Mouse (Mus musculus) gastrocnemius, adult 18-20 months (tissue): ENCODE measurements around the gene Npas2. TPM values are rescaled to one million over a fixed set of nuclear protein-coding genes. Genes with fewer than 3 reads are reported as not detected.

Experiments used
- DNase-seq: peaks from one replicate; pipeline ENCODE4 v3.0.0; 2021; ENCODE audit warnings: low spot score
- total RNA-seq, 2 experiments: library from RNA; stranded (reverse); gene quantifications; 2 replicates each; pipeline ENCODE4 v1.2.3; 2021

Npas2 gene
- total RNA-seq, 2 experiments from 2014 or later = 1.8 to 3.2 TPM

DNA sequence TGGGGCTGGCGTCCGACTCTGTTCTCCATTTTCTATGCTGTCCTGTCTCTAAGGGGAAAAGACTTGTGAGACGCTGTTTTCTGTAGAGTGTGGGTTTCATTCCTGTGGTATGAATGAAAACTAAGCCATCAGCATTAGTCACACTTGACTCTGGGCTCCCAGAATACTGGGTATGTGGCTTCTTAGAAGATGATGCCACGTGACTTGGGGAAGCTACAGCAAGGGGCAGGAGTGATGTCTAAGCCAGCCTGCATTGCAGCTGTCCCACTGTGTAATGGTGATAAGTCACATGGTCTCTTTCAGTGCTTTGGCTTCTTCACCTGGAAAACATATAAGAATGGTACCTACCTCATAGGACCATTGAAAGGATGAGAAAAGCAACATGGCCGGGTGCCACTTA, 88.4 kb downstream of the Npas2 start:
- no peak for DNase-seq

DNA sequence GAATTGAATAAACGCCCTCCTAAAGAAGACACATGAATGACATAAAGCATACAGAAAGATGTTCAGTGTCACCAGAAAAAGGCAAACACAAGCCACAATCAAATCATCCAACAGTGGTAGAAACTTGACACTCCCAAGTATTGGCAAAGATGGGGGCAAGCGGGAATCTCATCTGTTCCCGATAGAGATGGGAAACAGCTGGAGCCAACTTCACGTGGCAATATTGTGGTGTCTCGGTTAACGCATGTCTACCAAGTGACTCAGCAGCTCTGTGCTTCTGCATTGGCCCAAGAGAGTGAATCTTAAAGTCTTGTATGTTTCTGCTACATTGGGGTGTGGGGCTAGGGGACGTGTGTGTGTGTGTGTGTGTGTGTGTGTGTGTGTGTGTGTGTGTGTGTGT, 89.8 kb downstream of the Npas2 start:
- no peak for DNase-seq

DNA sequence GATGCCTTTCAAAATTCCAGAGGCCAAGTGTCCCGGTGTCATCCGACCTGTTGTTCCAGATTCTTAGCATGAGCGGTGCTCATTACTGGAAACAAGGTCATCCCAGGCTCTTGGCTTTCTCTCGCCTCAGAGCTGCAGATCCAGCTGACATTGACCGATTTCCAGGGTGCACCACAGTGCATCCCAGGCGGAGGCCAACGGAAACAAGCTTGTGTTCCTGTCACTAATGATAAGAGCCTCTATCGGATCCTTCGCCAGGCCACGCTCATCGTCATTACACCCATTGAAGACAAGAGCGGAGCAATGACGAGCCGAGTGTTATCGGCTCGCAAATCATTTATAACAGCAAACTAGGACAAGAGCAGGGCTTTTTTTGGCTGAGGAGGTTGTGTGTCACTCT, 91.3 kb downstream of the Npas2 start:
- peak; percentile 70 for DNase-seq

DNA sequence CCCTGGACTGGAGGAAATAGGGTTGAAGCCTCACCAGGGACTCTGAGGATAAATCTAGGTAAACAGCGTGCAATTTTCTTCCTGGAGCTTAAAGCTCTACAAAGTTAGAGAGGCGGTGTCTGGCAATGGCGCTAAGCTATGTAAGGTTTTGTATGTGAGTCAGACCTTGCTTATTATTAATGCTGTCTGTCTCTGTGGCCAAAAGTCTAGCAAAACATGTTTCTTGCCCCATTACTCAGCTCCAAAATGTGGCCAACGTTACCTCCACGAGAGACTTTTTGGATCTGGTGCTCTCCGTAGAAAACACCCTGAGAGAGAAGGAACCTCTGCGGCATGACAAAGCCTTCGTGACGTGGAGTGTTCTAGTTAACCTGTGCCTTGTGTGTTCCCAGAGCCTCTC, 93.5 kb downstream of the Npas2 start:
- DNase-seq = no peak

DNA sequence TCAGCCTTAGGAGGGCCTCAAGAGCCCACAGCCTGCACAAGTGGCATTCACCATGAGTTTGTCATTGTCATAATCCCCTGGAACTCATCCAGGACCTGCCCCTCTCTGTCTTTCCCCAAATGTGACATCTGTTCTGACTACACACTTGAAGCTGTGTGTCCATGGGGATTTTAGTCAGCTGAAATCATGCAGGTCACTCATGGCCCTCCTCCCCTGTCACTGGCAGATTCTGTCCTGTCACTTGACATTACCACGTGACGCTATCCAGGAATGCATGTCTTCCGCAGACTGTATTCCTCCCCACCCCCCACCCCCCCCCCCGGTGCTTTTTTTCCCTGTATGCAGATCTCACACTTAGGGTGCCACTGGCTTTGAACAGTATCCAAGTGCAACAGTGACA, 94.3 kb downstream of the Npas2 start:
- no peak for DNase-seq

DNA sequence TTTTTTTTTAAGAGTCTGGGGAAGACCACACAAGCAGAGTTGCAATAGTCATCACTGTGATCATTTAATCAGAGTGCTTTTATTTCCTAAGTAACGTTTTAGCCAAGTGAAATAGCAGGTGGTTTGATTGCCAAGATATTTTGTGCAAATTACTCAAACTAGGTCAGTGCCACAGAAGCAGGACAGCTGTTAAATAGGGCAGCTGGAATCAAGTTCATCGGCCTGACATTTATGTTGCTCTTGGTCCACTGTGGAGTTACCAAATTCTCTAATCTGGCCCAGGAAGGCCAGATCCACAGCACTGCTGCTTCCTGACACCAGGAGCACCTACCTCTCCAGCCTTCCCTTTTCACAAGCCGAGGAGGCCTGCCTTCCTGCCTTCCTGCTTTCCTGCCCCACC, 94.9 kb downstream of the Npas2 start:
- no peak for DNase-seq

DNA sequence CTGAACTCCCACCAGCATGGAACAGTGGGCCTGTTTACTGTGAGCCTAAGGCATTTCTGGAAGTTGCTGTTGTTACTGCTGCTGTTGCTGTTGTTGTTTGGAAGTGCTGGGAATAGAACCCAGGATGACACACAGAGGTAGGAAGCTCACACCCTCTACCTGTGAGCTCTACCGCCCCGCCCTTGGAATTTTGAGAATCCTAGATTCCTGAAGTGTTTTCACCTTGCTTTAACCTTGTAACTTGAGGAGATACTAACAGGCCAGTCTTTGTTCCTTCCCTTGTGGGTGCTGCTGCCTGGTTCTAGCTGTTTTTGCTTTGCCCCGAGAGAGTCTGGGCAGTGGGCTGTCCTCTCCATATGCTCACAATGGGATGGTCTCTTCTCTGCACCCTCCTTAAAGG, 98.5 kb downstream of the Npas2 start:
- DNase-seq = no peak

DNA sequence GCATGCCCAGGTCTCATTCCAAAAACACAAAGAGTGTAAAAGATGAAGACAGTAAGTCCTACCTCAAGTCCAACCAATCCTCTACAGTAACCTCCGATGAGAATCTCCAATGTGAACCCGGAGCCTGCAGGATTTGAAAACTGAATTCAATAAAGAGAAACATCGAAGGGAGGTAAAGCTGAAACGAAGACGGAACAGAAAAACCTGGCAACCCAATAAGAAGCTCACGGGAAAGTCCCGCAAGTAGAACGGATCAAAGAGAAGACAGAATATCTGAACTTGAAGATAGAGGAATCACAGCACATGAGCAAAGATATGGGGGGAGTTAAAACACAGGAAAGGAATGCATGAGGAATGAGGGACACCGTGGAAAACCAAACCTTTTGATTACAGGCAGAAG, 104.8 kb downstream of the Npas2 start:
- no peak for DNase-seq

DNA sequence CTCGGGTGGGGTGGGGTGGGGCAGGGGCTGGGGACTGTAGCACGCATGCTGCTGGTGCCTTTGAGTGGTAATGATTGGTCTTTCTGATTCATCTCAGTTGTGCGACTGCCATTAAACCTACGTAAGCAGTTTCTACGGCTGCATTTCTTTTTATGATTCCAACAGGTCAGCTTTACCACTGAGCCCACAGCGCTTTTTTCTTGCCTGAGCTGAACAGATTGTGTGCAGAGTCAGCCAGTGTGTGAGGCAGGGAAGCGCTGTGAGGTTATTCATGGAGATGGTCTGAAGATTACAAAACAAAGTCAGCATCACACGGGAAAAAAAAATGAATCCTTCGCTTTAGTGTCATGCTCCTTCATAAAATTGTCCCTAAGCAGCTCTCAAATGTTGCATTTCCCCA, 106.7 kb downstream of the Npas2 start:
- DNase-seq = no peak

DNA sequence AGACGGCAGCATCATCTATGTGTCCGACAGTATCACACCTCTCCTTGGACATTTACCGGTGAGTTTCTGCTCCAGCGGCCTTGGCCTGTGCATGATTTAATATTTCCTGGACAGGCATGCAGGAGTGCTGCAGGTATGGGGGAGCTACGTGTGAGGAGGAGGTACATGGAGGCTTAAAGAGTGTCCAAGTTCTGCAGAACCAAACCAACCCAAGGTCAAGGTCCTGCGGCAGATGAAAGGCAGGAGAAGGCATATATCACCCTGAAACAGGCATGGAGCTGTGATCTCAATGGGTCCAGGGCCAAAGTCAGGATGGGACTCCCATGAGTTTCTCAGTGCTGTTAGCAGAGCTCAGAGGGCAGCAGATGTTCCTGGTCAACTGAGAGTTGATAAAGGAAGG, 107.1 kb downstream of the Npas2 start:
- DNase-seq = no peak

DNA sequence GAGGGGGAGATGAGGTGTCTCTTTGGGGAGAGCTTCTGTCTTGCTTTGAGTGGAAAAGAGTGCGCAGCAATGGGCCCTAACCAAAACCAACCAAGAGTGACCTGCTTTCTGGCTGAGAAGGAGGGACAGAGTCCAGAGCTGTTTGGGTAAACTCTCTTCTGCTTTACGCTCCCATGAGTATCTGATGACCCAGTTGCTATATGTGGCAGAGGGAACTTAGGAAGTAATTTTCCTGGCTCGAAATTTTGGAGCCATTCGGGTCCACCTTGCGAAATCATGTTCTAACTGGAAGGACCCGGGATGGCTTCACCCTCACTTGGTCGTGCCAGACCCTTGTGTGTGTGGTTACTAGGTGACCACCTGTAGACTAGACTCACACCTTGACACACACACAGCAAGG, 108.7 kb downstream of the Npas2 start:
- peak; percentile 43 for DNase-seq

DNA sequence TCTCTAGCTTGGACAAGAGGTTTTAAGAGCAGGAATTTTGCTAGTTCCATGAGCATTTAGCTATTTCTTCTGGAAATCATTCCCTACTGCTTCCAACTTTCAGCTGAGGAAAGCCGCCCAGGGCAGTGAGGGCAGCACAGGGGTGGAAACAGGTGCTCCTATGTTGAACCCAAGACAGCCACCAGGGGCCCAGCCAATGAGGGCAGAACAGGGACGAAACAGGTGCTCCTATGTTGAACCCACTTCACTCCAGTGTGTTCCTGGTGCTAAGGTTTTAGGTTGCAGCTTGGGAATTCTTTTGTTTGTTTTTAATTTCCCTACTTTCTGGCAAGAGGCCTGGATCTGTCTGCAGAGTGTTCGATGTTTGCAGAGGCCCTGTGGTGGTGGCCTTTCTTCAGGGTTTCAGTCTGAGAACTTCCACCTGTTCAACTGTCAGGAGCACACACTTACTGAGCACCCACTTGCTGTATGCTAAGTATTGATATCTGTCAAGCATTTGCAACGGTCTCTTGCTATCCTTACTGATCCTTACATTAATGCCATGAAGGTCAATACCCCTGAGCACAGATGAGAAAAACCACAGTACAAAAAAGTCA, 109.6 kb downstream of the Npas2 start:
- DNase-seq = no peak

DNA sequence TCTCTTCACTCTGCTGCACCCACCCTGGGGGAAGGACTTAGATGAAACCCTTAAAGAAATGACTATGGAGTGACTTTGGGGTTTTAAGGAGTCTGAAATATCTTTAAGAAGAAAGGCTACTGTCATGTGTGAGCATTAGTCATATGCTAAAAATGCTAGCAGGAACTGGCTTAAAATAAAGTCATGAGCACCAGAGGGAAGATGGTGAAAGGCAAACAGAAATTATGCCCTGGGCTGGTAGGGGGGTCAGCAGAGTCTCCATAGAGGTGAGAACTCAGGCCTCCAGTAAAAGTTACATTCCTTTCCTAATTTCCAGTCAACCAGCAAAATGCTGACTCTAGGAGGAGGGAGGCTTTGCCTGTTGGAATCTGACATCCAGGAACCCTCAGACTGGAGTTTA, 113.8 kb downstream of the Npas2 start:
- DNase-seq = no peak

DNA sequence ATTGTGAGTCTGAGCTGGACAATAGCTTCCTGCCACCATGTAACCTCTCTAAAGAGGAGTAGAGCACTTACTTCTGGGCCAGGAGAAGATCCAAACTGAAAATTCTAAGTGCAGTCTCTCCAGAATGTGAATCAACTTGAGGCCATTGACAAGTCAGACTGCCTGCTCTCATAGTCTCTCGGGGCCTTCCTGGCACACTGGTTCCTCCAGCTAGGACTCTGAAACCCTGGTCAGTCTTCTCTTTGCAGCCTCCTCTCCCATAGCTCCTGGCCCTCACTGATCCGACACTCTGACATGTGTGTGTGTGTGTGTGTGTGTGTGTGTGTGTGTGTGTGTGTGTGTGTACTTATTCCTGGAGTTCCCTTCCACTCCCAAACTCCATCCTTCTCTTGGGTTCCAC, 114.4 kb downstream of the Npas2 start:
- DNase-seq = peak; percentile 30

DNA sequence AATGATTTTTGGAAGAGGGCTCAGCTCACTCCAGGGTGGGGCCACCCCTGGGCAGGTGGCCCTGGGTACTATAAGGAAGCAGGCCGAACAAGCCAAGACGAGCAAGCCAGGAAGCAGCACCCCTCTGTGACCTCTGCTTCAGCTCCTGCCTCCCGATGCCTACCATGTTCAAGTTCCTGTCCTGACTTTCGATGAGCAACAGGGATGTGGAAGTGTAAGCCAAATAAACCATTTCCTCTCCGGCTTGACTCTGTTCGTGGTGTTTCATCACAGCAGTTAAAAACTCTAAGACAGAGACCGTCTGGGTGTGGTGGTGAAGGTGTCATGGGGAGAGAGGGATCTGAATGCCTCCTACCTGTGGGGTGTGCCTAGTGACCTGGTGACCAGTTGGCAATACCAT, 116.0 kb downstream of the Npas2 start:
- DNase-seq = no peak

DNA sequence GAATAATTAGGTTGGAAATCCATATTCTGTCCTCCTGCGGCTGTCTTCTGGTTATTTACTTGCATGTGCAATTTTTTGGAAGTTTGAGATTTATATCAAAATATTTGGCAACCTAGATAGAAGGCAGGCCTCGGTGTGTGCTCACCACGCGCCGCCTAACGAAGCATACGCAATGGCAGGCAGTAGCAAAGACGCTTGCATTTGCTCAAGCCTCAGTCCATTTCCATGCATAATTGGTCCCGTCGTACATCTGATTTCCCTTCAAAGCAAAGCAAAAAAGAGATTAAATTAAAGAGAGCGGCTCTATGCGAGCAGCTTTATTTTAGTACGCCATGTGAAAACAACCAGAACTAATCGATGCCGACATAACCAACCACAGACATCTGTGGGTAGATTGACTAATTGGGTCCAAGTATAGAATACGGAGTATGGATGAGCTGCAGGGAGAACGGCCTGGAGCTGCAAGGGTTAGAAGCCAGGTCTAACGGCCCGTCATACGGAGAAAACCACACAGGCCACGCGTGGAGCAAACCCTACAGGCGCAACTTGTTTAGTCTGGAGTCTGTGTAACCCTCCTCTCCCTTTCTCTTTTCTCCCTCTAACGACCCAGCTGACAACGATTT, 118.9 kb downstream of the Npas2 start:
- no peak for DNase-seq

DNA sequence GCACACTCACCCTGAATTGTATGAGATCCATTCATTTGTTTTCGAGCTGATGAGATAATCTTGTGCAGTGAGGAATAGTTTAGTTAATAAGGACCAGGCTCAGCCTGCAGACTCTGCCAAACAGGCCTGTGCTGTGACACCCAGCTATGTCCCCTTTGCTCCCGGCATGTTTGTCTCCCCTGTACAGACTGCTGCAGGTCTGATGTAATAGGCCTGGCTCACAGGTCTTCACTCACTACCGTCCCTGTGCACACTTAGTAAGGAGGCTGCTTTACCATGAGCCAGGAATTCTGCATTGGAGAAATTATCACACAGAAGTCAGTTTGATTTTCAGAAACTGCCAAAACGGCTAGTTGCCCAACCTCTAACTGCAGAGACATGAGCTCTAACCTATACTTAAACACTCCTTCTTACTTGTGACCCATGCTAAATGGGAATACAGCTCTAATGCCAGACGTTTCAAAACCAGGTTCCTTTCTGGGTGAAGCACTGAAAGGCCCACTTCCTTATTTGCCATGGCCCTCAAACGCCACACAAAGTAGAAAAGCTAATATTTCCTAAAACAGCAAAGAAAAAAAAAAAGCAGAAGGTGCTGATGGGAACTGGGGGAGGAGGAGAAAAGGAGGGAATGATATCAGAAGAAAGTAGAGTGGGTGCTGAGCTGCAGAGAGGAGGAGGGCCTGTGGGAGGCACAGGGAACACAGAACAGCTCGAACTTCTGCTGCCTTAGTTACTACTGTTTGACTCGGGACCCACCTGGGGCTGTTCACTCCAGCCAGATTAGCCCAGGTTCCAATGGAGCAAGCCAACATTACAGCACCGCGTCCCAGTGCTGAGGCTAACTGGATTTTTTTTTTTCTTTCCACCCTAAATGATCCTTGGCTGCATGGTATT, 120.1 kb downstream of the Npas2 start:
- DNase-seq = no peak

DNA sequence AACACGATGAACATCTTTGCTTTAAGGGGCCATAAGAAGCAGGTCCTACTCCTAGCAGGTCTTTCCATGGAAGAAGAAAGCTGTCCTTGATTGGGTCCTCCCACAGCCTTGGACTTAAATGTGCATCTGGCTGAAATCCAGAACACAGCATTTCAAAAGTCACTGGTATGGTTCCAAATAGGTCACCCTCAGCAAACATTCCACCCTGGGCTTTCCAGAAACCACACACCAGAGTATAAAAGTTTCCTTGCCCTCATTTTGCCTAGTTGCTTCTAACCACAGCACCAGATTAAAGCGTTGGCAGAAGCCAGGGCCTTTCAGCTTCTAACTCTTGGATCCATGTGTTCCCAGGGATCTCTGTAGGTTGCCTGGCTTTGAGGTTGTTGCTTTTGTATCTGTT, 124.4 kb downstream of the Npas2 start:
- peak; percentile 61 for DNase-seq

DNA sequence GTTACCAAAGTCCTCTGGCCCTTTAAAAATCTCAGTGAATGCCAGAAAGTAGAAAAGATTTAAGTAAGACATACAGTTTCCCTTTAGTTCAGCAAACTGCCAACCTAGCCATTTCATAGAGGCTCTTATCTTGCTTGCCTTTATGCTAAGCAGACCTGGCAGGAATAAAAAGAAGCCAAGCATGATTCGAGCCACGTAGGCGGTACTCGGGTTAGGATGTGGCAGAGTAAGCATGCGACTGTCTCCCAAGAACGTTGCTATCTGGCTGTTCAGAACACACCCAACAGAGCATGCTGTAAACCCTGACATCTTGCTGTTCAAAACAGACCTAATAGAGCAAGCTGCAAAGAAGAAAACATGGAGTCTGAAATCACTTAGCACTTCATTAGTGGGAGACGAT, 125.3 kb downstream of the Npas2 start:
- no peak for DNase-seq

DNA sequence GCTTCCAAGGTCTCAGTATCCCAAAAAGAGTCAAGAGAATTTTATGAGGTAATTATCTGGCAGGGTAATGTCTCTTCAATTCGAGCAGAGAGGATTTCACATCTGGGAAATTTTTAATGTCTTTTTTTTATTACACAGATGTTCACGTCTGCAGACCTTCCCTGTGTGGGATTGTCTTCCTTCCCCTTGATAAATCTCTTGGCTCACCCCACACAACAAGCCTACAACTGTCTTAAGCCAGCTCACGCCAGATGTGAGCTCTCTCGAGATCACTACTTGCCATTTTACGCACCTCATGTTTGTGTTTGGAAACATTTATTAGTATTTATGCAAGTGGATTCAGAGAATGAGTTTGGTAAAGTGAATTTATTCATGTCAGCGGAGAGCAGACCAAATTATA, 128.4 kb downstream of the Npas2 start:
- peak; percentile 35 for DNase-seq

DNA sequence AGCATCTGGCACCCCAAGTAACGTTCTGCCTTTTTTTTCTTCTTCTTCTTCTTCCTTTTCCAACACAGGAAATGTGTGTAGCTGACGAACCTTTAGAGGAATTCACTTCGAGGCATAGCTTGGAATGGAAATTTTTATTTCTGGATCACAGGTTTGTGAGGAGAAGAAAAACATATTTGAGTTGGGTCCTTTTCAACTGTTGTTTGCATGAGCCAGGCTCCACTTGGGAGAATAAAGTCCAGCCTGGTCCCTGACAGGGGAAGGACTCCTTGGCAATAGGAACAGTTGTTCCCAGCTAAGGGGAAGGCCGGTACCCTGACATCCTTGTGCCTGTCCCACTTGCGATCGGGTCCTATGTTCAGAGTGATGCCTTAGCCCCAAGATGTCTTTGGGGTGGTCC, 131.7 kb downstream of the Npas2 start:
- DNase-seq = no peak

DNA sequence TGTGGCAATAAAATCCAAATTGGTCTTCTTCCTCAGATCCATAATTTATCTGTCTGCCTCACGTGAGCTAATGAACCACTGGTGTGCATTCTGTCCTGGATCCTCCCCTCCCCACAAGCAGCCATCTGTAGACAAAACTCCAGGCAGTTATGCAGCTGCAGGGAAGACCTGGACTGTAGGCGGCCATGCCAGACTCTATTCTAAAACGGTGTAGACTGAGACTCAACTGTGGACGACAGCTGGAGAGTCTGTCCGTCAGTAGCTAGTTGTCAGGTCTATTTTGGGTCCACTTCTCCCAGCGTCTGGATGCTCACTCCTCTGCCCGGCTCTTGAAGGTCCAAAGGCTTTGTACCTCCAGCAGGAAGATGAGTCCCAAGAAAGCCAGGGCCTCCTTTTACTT, 134.0 kb downstream of the Npas2 start:
- no peak for DNase-seq
